Mouse (Mus musculus) testis, postnatal 10 days (tissue): Measurements from ENCODE around the gene Map4k1.

Source experiments
- DNase-seq: peaks from one replicate; pipeline ENCODE4 v3.0.0; 2021; ENCODE audit warnings: low spot score

Gene Map4k1

DNA sequence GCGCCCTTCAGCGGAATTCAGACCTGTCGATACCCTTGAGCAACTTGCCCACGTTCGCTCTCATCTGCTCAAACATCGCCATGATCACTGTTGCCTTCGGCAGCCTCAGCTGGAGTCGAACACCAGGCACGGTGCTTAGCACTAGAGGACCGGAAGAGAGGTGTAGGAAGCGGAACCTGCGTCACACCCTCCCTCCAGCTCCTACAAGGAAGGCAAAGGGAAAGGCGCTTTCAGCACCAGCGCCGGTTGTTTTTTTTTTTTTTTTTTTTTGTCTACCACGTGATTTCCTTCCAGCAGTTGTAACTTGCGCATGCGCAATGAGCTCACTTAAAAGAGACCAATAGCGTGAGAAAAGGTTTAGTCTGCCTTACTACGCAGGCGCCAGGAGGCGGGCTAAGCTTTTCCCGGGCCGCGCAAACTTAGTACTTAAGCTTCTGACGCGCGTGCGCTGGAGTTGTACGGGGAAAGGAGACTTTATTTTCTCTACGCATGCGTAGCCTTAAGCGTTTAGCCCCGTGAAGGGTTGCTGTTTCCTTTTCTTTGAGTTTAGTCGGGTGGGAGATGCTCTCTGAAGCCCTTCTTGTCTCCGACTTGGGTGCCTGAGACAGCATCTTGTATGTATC, at the start of gene Map4k1, which contains the start of gene Eif3k:
Gene Map4k1, plus strand, starts transcription at position 400 of the 623 bp plus-strand sequence.
Gene Eif3k, minus strand, starts transcription at position 214 of the 623 bp plus-strand sequence.
- DNase-seq: peak; percentile 97

DNA sequence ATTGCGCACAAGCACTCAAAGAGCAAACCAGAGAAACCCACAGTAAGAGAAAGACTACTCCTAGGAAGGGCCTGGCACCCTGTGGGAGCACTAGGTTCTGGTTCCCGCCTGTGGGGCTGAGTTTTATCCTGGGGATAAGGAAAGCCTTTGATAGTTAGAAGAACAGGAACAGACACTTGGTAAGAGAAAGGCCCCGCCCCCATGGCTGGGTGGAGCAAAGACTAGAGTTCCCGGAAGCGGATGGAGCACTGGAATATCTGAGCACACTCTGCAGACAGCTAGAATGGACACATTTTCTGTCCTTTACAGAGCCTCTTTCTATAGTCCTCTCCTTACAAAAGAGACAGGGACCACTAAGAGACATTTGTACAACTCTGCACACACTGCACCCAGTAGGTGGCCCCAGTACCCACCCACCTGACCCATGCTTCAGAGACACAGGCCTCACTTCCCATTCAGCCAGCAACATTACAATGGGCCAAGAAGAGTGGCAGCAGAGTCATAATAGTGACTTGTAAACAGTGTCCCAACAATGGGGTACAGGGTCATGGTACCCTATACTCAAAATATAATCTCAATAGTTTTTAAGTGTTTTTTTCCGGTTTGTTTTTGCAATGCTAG, 49.3 kb upstream of the Map4k1 start:
- DNase-seq: peak; percentile 71

DNA sequence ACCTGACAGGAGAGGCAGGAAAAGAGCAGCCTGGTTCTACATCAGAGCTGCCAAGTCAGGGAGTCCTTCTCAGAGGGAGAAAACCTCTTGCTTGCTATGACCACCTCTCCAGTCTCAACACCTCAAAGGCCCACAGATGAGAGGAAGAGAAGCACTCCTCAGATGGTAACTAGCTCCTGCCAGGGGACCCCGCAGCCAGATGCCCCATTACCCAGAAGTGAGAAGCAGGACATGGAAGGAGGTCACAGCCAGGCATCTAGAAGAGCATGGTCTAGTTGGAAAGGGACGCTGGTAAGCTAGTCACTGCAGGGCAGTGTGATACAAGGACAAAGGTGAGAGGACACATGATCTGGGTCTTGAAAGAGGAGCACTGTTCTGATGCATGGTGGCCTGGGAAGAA, 48.0 kb upstream of the Map4k1 start:
- no peak for DNase-seq

DNA sequence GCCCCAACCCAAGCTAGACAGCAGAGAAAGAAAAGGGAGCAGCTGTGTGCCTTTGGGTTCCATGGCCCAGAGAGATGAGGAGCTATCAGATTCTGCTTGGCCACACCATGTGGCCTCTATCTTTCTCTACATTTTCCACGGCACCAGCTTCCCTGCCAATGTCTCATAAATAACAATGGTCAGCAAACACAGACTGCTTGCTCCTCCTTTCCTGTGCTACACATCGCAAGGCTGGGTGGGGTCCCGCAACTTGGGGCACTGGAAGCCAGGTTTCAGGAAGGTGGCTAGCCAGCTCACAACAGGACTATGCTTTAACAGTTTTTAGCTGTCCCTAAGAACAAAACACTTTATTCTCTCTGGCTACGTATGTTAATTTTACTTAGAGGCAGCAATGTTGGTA, 45.1 kb upstream of the Map4k1 start:
- DNase-seq: no peak

DNA sequence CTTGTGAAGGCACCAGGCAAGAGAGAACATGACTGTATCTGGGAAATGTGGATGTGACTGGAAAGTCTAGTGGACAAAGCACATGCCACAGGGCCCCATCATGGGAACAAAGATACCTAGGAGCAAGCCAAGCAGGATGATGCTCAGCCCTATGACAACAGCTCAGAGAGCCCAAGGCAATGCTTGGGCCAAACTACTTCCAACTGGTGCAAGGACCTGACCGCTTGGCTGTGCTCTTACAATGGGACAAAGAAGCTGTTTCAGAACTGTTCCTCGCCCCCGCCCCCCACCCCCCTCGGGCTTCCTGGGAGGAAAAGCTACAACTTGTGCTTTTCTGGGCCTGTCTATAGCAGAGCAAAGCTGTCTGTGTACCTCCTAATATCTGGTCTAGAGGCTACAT, 43.2 kb upstream of the Map4k1 start:
- DNase-seq: no peak

DNA sequence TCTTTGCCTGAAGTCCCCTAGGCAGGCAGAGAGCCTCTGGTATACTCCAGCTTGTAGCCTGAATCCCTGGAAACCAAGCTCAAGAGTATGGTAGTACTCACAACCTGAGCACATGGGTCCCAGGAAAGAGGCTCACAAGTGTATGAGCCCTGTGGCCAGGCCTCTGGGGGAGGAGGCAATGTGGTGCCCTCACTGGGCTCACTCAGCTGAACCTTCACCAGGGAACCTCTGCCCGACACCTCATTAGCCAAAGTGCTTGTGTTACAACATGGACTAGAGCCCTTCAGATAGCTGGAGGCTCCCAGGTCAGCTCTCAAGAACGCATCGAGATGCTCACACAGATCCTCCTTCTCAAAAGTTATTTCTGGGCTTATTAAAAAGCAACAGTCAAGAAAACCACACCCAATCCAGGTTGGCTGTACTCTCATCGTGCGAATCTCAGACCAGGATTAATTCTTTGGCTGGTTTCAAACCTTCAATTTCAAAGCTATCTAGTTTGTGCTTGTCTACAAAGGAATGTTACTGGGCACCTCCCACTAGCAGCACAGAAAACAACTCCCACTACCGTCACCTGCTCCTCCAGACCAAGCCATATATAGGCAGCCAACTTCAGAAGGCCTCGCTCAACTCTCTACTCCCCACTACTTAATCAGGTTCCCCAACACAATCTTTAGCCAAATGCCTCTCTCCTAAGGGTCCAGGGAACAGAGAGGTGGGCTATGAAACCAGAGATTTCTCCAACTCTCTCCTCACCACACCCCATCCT, 42.2 kb upstream of the Map4k1 start:
- no peak for DNase-seq

DNA sequence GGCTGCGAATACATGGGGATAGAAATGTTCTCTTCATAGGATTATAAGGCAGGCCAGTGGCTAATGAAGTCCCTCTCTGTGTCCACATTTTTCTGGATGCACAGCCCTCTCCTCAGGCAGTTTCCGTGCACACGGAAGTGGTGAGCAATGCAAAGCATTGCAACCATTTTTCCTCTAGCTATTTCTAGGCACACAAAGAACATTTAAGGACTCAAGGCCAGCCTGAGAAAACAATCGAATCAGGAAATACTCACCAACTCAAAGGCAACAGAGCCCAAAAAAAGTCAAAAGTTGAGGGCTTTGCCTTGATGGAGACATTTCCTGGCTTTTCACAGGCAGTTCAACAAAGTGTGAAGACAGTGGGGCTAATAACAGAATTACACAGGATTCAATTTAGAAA, 40.7 kb upstream of the Map4k1 start:
- DNase-seq: no peak

DNA sequence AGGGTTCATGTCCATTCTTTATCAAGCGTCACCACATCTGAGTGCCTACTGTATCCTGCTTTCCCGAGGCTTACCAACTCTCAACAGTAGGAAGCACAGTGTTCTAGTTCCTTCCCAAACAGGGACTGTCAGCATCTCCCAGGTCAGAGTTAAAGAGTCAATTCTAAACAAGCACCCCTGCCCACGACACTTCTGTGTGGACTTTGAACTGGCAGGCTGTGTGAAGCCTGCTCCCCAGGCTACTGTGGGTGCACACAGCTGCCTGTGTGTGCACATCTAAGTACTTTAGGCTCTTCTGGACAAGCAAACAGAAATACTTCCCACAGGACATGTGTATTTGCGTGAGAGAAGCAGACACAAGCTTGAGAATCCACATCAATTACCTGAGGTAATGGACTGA, 40.3 kb upstream of the Map4k1 start:
- no peak for DNase-seq

DNA sequence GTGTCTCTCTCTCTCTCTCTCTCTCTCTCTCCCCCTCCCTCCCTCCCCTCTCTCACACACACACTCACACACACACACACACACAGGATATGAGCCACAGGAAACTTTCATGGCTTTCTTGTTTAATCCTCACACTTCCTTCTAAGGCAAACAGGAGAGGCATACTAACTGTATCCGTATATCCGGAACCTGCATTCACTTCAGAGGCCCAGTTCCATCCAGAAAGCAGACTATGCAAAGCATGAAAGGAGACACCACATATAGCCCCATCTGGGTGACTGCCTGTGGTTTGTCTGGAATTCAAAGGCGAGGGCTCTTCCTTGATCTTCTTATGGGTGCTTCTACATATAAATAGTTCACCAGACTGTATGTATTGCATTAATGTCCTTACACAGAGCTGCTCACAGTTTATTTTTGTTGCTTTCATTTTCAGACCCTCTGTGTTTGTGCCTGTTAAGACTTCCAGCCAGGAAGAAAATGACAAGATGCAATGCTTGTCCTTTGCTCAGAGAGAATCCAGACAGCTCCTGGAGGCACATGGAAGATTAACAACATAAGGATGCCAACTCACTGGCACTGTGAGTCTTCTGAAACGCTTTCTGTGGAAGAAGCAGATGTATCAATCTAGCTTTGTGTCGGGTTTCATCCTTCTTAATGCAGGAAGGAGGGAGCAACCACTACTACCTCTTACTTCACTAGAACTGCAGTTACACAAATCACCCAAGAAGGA, 38.2 kb upstream of the Map4k1 start:
- DNase-seq: no peak

DNA sequence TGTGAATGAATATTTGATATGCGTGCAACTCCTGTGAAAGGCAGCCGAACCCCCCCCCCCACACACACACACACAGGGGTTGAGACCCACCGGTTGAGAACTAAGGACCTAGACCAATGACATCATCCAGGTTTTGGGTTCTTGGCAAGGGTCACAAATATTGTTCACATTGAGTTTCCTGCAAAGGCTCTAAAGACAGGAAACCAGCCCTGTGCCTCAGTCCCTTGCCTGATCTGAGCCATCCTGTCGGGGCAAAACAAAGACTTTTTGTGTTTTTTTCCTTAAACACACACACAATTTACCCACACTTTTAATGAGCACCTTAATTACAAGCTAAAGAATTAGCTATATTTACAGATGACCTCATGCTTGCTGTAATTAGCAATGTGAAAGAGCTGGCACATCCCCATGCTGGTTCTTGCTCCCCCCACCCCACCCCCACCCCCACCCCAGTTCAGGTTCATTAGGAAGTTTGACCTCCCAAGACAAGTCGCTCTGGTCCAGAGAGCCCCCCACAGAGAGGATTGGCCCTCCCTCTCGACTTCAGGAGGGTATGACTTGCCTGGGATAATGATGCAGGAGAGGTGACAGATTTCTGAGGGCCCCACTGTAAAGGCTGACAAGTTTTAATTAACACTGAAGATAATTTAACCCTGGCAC, 37.0 kb upstream of the Map4k1 start:
- no peak for DNase-seq

DNA sequence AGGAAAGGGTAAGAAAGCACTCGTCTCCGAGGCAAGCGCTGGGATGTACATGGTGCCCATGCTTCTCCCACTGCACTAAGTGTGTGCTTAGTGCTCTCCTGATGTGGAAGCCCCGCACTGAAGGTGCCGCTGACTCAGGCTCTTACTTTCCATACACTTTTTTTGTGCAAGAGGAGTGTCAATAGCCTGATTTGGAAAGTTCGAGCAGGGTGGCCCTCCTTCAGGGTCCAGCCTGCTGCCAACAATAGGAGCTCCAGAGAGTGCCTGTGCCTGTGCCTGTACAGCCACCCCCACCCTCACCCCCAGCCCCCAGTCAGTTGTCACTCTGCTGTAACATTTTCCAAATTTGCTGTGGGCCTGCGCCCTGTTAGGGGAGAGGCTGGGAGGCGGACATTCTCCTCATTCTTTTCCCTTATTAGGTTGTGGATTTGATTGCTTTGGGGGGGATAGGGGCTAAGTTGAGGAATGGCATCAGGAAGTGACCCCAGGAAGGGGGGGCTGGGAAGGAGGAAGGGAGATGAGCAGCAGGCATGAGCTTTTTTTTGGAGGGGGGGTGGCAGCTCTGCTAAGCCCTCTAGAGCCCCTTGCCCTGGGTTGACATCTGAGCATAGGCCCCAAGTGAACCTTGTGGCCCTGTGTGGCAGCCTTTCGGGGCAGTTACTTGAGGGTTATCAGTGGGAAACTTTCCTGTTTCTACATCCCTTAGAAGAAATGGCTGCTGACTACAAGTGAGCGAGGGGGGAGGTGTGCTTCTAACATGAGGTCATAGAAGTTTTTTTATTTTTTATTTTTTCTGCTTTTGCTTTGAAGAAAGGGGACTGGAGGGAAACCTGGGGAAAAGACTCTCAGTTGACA, 36.2 kb upstream of the Map4k1 start:
- DNase-seq: no peak

DNA sequence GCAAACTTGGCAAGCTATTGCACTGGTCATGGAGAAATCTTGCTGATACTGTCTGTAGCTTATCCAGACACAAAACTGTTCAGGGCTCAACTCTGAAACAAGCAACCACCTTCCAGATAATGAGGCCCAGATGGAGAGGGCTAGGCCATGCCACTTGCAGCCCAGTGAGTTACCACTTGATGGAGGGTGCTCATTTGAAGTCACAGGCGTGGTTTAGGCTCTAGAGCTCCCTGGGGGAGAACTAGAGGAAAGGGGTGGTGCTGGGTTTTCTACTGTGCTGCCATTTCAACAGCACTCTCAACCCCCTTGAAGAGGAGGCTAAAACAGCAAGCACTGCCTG, 35.6 kb upstream of the Map4k1 start:
- DNase-seq: no peak

DNA sequence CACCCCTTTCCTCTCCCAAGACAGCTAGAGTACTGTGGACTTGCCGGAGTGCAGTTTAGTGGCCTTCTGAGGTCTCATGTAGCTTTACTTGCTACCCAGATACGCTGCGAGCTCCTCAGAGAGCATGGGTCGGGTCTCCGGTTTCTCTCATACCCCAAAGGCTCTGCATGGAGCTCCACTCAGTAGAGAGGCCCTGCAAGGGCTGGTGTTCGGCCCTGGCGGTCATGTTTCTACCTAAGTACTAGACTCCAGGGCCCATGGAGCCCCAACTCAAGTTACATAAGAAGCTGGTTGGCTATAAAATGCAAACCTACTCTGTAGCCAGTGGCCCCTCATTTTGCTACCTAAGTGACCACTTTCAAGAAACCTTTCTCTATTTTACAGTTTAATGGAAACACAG, 33.1 kb upstream of the Map4k1 start:
- DNase-seq: no peak

DNA sequence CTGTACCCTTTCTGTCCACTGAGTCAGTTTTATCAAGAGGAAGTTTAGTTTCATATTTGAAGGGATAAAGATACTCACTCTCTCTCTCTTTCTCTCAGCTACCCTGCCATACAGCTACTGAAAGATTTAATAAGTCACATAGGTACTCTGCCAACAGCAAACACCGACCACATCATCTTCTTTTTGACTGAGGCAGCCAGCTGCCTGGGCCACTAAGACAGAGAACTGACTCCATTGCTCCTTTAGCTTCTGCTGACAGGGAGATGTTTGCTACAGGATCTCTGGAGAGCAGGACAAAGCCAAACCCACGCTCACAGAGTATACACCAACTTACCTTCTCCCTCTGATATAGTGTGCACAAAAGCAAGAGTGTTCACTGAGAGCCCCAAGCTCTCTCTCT, 32.6 kb upstream of the Map4k1 start:
- DNase-seq: no peak

DNA sequence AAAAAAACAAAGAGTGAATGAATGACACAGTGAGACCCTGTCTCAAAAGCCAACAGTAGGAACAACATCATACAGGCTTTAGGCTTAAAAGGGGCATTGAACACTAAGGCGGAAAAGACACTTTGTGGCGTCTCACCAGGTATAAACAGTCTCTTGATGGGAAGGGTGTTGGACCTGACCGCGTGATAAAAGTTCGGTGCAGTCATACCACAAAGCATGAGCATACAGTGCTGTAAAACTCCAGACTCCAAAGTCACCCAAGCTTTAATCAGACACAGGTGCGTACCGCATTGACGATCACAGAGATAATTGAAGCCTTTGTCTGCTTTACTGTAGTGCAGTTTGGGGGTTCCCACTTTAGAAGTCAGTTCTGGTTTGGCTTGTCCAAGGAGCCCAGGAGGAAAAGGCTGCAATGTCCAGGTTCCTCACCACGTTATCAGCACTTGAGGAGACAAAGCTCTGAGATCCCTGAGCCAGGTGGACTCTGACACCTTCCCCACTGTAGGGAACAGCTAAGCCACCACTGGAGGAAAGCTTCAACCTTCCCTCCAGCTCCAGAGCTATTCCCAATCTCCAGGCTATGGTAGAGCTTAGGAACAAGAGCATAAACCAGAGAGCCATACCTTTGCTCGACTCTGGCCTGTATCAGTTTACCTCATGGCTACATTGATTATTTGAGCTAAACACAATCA, 31.4 kb upstream of the Map4k1 start:
- DNase-seq: no peak

DNA sequence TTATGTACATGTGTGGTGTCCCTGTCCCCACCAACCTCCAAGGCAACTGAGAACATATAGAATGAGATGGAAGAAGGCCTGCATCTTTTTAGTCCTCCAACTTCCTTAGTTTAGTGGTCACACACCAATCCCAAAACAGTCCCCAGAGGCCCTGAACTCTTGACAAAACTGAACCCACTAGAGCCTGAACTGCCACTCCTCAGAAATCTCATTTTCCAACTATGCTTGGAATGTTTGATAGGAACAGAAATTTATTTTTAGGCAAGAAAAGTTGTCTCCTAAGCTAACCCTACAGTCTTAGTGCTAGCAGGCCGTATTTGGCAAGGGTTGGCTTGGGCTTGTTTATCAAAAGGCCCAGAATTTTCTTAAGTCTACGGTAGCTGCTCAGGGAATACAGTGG, 30.1 kb upstream of the Map4k1 start:
- DNase-seq: no peak

DNA sequence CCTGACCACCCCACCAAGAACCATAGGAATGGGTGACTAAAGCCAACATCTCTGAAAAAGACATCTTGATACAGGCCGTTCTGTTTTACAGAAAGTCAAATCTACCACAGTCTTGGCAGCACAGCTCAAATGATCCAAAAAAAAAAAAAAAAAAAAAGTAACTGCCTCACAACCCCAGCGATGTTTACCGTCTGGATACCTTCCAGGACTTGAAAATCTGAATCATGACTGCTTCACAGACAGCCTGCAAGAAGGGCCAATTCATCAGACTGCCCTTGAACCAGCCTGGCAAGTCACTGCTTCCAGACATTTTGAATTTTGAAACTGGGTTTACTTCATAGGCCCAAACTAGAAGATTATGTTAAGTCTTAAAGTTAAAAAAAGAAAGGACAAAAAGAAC, 29.1 kb upstream of the Map4k1 start:
- no peak for DNase-seq

DNA sequence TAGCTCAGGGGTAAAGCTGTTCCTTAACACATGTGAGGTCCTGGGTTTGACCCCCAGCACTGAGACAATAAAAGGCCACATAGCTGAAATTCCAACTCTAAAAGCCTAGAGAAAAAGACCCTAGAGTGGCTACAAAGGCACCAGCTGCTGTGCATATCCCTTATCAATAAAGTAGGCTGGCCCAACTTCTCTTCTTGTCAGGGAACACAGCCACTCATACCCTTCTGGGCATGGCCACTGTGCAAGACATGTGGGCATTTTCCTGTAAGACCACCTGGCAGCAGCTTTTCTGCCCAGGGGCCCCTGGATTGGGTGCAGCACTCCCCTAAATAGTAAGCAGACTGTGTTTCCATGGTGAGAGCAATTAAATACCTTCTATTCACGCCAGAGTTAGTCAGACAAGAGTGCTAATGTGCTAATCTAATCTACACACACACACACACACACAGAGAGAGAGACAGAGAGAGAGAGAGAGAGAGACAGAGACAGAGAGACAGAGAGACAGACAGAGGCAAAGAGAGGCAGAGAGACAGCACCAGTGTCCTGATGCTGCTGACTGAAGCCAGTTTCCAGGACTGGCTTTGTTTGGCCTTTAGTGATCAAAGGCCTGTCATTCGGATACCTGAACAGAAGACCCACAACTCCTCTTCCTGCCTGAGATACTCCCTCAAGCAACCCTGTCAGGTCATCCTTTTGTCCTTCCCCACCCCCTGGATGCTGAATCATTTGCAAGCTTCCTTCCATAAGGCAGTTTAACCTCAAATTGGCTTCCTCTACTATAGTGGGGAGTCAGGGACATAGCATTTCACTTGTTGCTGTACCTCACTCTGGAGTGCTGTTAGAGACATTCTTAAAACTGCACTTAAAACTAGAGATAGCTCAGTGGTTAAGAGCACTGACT, 28.1 kb upstream of the Map4k1 start:
- DNase-seq: no peak

DNA sequence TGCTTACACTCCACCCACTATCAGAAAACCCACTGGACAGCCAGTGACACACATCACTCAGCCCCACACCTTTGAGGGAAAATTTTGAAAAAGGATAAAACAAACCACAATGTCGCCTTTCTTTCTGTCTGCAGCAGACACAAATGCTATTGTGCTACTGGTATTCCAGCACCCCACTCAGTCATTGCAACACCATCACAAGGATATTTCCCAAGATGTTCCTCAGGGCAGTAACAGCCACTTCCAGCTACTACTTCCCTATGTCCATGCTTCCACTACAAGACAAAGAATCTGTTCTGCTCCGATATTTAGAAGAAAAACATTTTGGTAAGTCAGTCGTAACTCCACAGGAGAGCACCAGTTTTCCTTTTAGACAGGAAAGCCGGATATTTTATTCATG, 27.1 kb upstream of the Map4k1 start:
- no peak for DNase-seq
